Mouse (Mus musculus): ENCODE data around the gene Cd3e.

- TF ChIP-seq POLR2A (IDR thresholded peaks at IDR 0.05; ENCODE audit: extremely low read depth, insufficient read depth, low read length), result no peak
- no peak for TF ChIP-seq CTCF (IDR thresholded peaks at IDR 0.05; ENCODE audit: low read depth, low read length)
Observed at GRCm38 (mm10) chr9:45024187-45024586, 14.8 kb upstream of the Cd3e start.

All from liver, adult 2 months (tissue).